Mouse (Mus musculus) layer of hippocampus, postnatal 14 days (tissue): Measurements from ENCODE around the gene Acap1. TPM values are rescaled to one million over a fixed set of nuclear protein-coding genes. Genes with fewer than 3 reads are reported as not detected.
A peak's percentile ranks its signal among the peaks of the same experiment; 100 is the strongest.
"Not testable (repeated sequence)": the region's sequence is repeated elsewhere in the genome, so short reads cannot be mapped to it uniquely, and the experiment has no call there.

Experiments used
- DNase-seq, 2 experiments: peaks; one replicate each; pipeline ENCODE4 v3.0.0; 2021 to 2022; ENCODE audit warnings: low spot score in 2 of 2, mixed read lengths in 1 of 2
- total RNA-seq, 2 experiments: library from RNA; stranded (reverse); gene quantifications; 2 replicates each; pipeline ENCODE4 v1.2.3; 2021

Gene Acap1
- total RNA-seq, 2 experiments from 2014 or later = 0.30 TPM; not detected in 1

GRCm38 (mm10) chr11:69876867-69877266 lies 18.5 kb downstream of the Acap1 start:
- DNase-seq = peak; percentile 81 to 86

- DNase-seq = peak; percentile 51 to 63
These were observed 19.2 kb downstream of the Acap1 start for GRCm38 (mm10) chr11:69876186-69876585.

GRCm38 (mm10) chr11:69872451-69872850 lies 22.9 kb downstream of the Acap1 start:
- no peak for DNase-seq

- DNase-seq = no peak
These were observed 23.5 kb downstream of the Acap1 start for GRCm38 (mm10) chr11:69871822-69872221.

GRCm38 (mm10) chr11:69870289-69871069 lies 24.9 kb downstream of the Acap1 start:
- DNase-seq = no peak

GRCm38 (mm10) chr11:69867335-69867734 lies 28.0 kb downstream of the Acap1 start:
- DNase-seq = no peak

- DNase-seq = no peak
These were observed 29.8 kb downstream of the Acap1 start for GRCm38 (mm10) chr11:69865561-69865960.

- no peak for DNase-seq
These were observed 31.0 kb downstream of the Acap1 start for GRCm38 (mm10) chr11:69864138-69864860.

GRCm38 (mm10) chr11:69863729-69864128 lies 31.6 kb downstream of the Acap1 start:
- DNase-seq = not testable (repeated sequence)

- no peak for DNase-seq
These were observed 37.0 kb downstream of the Acap1 start, which contains the start of gene Tnk1 for GRCm38 (mm10) chr11:69858113-69858998. TSS of gene Tnk1 (minus strand) at chr11:69858730.

GRCm38 (mm10) chr11:69855347-69855746 lies 40.0 kb downstream of the Acap1 start:
- no peak for DNase-seq

GRCm38 (mm10) chr11:69854680-69855079 lies 40.7 kb downstream of the Acap1 start:
- no peak for DNase-seq

GRCm38 (mm10) chr11:69853994-69854393 lies 41.3 kb downstream of the Acap1 start:
- no peak for DNase-seq

- no peak for DNase-seq
These were observed 44.6 kb downstream of the Acap1 start for GRCm38 (mm10) chr11:69850754-69851153.

GRCm38 (mm10) chr11:69849884-69850283 lies 45.5 kb downstream of the Acap1 start:
- no peak for DNase-seq

- no peak for DNase-seq
These were observed 46.2 kb downstream of the Acap1 start for GRCm38 (mm10) chr11:69849128-69849527.

- no peak for DNase-seq
These were observed 47.3 kb downstream of the Acap1 start for GRCm38 (mm10) chr11:69848021-69848420.

- no peak for DNase-seq
These were observed 48.3 kb downstream of the Acap1 start for GRCm38 (mm10) chr11:69846738-69847688.

GRCm38 (mm10) chr11:69846198-69846680 lies 49.1 kb downstream of the Acap1 start, which contains the start of gene Plscr3:
TSS of gene Plscr3 (plus strand) at chr11:69846376.
- DNase-seq = peak; percentile 84 to 92

GRCm38 (mm10) chr11:69838714-69839104 lies 56.6 kb downstream of the Acap1 start:
- DNase-seq = no peak
